Mouse (Mus musculus) neural tube, embryonic 11.5 days (tissue): ENCODE data around the gene Actrt2. TPM values are rescaled to one million over a fixed set of nuclear protein-coding genes. Genes with fewer than 3 reads are reported as not detected.

Experiments used
- ATAC-seq: fragments of 200-750 bp; cut with Nextera tagmentation; 2 replicates; pipeline ENCODE4 v1.8.0; 2017; ENCODE audit warnings: moderate number of reproducible peaks, mild to moderate bottlenecking, moderate TSS enrichment, moderate library complexity; ENCODE audit not compliant: insufficient read depth, low FRiP score, low TSS enrichment
- DNase-seq: peaks from one replicate; pipeline ENCODE4 v3.0.0-alpha.2; 2015; ENCODE audit warnings: low spot score
- H3K27ac ChIP-seq: fragments of 300-500 bp; sonication (generic); 2 replicates; pipeline ENCODE4 v1.5.1; 2014; ENCODE audit warnings: low read depth, mild to moderate bottlenecking, low read length
- H3K27me3 ChIP-seq: fragments of 300-500 bp; sonication (generic); 2 replicates; pipeline ENCODE4 v1.6.1; 2014; ENCODE audit warnings: mild to moderate bottlenecking, low read length, mixed read lengths; ENCODE audit not compliant: control insufficient read depth, insufficient read depth
- H3K36me3 ChIP-seq: fragments of 300-500 bp; sonication (generic); 2 replicates; pipeline ENCODE4 v1.6.1; 2014; ENCODE audit warnings: mild to moderate bottlenecking, low read length, moderate library complexity, mixed read lengths; ENCODE audit not compliant: control insufficient read depth, insufficient read depth
- H3K4me1 ChIP-seq: fragments of 300-500 bp; sonication (generic); 2 replicates; pipeline ENCODE4 v1.6.1; 2014; ENCODE audit warnings: low read length, mixed read lengths; ENCODE audit not compliant: control insufficient read depth, insufficient read depth
- H3K4me2 ChIP-seq: fragments of 300-500 bp; sonication (generic); 2 replicates; pipeline ENCODE4 v1.6.1; 2014; ENCODE audit warnings: low read depth, mild to moderate bottlenecking, moderate library complexity
- H3K4me3 ChIP-seq: fragments of 300-500 bp; sonication (generic); 2 replicates; pipeline ENCODE4 v1.5.1; 2014; ENCODE audit warnings: low read depth, low read length
- H3K9ac ChIP-seq: fragments of 300-500 bp; sonication (generic); 2 replicates; pipeline ENCODE4 v1.6.1; 2014; ENCODE audit warnings: mild to moderate bottlenecking, low read length
- H3K9me3 ChIP-seq: fragments of 300-500 bp; sonication (generic); 2 replicates; pipeline ENCODE4 v1.6.1; 2016; ENCODE audit warnings: low read length; ENCODE audit not compliant: control insufficient read depth
- WGBS: fragments of 180-500 bp; shearing (Covaris S2); extraction: QIAGEN DNeasy Blood & Tissue Kit; methylation state at CpG from one replicate; pipeline ENCODE4 v1.1.7; 2014; 5-methylcytosine and 5-hydroxymethylcytosine counted together
- polyA plus RNA-seq: library from polyadenylated mRNA; unstranded; fragments of >200 nt; fragmentation: Nextera tagmentation; extraction: Ambion mirVana; gene quantifications from 2 replicates; pipeline ENCODE4 v1.2.1, GENCODE M21; 2014

The Actrt2 gene
- polyA plus RNA-seq, 1 experiment from 2014 or later = not detected

DNA sequence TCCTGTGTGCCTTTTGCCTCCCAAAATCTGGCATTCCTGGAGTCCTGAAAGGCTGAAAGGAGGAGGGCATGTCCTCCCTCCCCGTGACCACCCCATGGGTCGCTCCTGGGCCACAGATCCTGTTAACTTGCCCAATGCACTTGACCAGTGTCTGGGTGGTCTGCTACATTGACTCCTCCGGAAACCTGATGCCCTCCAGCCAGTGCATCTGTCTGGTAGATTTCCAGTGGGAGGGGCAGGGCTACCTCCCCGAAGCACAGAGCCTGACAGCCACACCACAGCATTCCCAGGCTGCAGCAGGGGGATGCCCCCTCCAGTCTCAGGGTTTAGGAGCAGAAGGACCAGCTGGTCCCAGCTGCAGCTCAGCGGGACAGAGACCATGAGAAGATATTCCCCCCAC is 15.2 kb downstream of the Actrt2 start:
- WGBS = 19% methylated on average over 5 of the region's 5 CpGs
- Histone ChIP-seq H3K36me3 (no peaks in the 10 kb centered on the region), H3K9ac (no peak overlapping the region), H3K27me3 (no peaks in the 10 kb centered on the region), H3K4me1 (peaks cover 5% of the 10 kb centered on the region; the same call in 1 of the 2 replicates), H3K27ac (no peak overlapping the region), H3K4me2 (no peak overlapping the region), H3K4me3 (no peak overlapping the region), H3K9me3 (no peaks in the 10 kb centered on the region)
- ATAC-seq = no peak
- no peak for DNase-seq

DNA sequence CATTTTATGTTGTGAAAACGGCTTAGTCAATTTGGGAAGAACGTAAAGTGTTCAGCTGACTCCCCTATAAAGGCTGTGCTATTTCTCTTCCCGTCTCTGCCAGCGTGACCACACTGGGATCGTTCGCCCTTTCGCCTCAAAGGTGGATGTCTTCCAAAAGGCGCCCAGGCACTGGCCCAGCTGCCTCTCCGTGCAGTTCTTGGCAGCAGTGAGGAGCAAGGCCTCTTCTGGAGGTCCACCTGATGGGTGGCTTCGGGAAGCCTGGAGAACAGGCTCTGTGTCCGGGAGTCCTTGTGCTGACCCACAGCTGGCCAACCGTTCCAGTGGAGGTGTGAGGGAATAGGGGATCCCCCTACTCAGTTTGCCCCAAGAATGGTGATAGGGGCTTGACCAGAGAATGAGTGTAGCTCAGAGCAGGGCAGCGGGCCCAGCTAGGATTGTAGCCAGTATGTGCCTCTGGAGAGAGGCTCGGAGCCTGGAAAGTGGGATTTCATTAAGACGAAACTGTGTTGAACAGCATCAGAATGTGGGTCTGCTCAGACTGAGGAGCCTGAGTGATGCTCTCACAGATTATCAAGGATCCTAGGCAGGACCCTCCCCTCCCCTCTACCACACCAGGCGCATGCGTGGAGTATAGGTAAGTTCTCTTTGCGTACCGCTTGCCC is 18.5 kb downstream of the Actrt2 start:
- DNase-seq = no peak
- Histone ChIP-seq H3K9ac (no peak overlapping the region), H3K4me2 (no peak overlapping the region), H3K27me3 (peaks cover 14% of the 10 kb centered on the region), H3K9me3 (no peaks in the 10 kb centered on the region), H3K27ac (no peak overlapping the region), H3K4me1 (peaks cover 5% of the 10 kb centered on the region; the same call in 1 of the 2 replicates), H3K36me3 (no peaks in the 10 kb centered on the region), H3K4me3 (no peak overlapping the region)
- WGBS = 76% methylated on average over 19 of the region's 19 CpGs
- ATAC-seq = no peak

DNA sequence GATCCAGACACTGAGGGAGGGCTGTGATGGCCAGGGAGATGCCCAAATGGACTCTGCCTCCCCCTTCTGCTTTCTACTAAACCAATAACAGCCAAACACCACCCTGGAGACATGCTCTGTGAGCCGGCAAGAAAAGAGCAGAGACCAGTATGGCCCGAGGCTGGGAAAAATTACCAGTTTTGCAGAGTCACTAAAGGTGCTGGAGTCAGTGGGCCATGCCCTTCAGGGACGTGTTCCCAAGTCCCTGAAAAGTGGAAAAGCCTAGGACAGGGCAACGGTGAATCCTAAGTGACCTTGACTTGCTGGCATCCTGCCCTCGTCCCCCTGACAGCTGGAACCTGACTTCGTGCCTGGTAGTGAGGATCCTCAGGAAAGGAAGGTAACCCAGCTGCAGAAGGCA is 25.2 kb downstream of the Actrt2 start:
- Histone ChIP-seq H3K4me3 (no peak overlapping the region), H3K9ac (no peak overlapping the region), H3K4me1 (peaks cover 17% of the 10 kb centered on the region), H3K36me3 (no peaks in the 10 kb centered on the region), H3K27me3 (peaks cover 81% of the 10 kb centered on the region), H3K9me3 (no peaks in the 10 kb centered on the region), H3K27ac (no peak overlapping the region), H3K4me2 (no peak overlapping the region)
- ATAC-seq = no peak
- 0% methylated on average over 6 of the region's 6 CpGs for WGBS
- DNase-seq = no peak

DNA sequence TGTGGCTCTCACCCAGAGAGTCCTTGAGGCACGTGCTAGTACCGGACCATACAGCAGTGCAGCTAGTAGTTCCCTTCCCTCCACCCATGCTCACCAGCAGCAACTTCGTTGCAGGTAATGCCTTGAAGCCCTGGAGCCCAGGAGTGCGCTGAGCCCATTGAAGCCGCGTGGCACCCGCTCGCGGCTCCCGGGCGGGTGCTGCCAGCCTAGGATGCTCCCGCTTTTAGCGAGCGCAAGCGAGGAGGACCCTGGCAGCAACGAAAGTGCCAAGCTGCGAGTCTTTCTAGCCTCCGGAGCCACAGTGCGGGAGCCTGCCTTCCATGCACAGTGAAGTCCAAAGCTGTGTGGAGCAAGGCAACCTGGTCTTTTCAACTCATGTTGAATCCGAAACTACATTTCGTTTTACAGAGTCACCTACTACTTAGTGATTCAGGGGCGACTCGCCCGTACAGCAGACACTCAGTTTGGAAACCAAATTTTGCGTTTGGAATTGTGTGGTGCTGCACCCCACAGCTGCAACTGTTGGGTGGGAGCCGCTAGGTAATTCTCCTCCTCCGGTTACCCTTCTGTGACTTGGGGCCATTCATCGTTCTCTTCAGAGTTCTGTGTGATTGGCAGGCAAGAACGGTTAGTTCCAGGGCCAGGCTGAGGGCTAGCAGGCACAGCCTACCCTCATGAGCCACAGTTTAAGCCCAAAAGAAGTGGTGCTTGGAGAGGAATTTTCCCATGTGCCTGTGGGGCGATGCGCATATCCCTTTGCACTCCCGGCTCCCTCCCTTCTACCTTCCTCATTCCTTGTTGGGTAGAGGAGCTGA is 26.2 kb downstream of the Actrt2 start:
- WGBS = under 1% methylated on average over 32 of the region's 32 CpGs

DNA sequence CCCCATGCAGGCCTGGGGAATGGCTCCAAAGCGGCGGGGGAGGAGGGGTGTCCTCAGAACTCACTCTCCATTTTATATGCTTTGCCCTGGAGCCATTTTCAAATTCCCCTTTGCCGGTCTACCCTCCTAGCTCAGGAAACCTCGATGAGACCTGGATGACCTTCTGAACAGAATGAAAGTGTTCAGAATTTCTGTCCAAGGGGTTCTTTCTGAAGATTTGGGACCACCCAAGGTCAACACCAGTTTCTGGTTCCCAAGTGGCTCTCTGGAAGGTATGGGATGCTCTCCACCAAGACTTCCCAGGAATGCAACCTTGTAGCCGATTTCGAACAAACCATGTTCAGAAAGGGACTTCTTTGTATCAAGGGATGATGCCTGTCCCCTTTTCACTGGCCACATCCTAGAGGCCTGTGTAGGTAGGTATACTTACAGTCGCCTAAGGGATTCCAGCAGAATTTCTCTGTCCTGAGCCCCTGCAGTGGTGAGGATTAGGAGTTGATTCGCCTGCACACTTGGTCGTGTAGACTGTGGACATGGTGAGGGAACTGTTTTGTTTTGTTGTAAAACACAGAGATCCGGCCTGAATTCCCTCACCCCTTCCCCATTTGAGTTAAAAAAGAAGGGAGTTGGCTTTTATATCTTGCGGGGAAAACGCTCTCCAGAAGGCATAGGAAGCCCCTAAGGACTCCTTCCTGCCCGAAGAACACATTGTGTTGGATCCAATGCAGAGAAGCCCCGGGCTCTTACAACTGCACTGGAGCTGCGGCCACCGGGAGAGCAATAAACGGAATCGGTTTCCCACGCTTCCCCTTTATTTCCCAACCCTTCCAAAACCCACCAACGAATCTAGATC is 27.0 kb downstream of the Actrt2 start:
- WGBS = 1% methylated on average over 20 of the region's 20 CpGs
- H3K4me2 ChIP-seq = no peak overlapping the region
- DNase-seq (no peak), ATAC-seq (no peak)
- no peaks in the 10 kb centered on the region for H3K9me3 ChIP-seq
- no peaks in the 10 kb centered on the region for H3K36me3 ChIP-seq
- H3K9ac ChIP-seq = no peak overlapping the region
- H3K4me1 ChIP-seq = peaks cover 18% of the 10 kb centered on the region
- peaks cover 87% of the 10 kb centered on the region for H3K27me3 ChIP-seq
- no peak overlapping the region for H3K4me3 ChIP-seq
- no peak overlapping the region for H3K27ac ChIP-seq

More for the DNA sequence above, 26.2 kb downstream of the Actrt2 start:
- DNase-seq = peak; percentile 63
- Histone ChIP-seq H3K4me1 (peaks cover 18% of the 10 kb centered on the region), H3K36me3 (no peaks in the 10 kb centered on the region), H3K9ac (no peak overlapping the region), H3K4me3 (no peak overlapping the region), H3K27ac (no peak overlapping the region), H3K4me2 (peak overlapping the region; percentile 14; the same call in 1 of the 2 replicates), H3K9me3 (no peaks in the 10 kb centered on the region), H3K27me3 (peaks cover 89% of the 10 kb centered on the region)
- ATAC-seq = no peak

DNA sequence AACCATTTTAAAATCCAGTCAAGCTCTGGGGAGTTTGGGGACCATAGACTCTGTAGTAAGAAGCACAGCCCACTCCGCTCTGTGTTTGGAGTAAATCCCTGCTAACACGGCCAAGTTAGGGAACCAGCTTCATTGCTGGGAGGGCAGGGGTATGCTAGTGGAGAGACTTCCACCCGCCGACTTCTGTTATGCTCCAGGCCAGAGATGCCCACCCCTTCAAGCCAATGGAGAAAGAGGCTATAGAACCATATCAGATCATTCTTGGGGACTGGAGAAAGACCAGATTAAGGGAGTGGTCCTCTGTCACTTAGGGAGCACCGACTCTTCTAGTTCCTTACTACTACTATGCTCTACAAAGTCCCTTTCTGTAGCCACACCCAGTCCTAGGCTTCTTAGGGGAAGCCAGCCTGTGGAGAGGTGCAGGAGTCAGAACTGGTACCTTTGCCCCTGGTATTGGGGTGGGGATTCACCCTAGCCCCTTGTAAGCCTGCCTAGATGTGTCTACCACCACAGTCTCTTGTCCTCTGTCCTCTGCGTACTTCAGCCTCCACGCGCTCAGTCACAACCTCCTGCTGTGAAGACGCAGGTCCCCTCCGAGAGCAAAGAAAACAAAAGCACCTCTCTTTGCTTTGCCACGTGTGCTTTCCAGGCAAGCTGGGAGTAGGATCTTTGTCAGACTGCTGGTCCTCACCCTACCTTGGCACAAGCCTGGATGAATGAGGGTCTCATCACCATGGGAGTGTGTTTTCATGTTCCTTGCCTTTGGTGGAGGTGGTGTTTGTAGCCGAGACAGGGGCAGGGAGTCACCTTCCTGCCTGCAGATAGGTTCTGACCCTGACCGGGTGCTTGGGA is 27.9 kb downstream of the Actrt2 start:
- DNase-seq = no peak
- no peak overlapping the region for H3K27ac ChIP-seq
- no peak overlapping the region for H3K4me3 ChIP-seq
- H3K27me3 ChIP-seq = peaks cover 89% of the 10 kb centered on the region
- peaks cover 24% of the 10 kb centered on the region for H3K4me1 ChIP-seq
- H3K9me3 ChIP-seq = no peaks in the 10 kb centered on the region
- H3K4me2 ChIP-seq = no peak overlapping the region; the same call in 1 of the 2 replicates
- no peak overlapping the region for H3K9ac ChIP-seq
- H3K36me3 ChIP-seq = no peaks in the 10 kb centered on the region
- ATAC-seq = no peak
- WGBS = 1% methylated on average over 13 of the region's 13 CpGs

DNA sequence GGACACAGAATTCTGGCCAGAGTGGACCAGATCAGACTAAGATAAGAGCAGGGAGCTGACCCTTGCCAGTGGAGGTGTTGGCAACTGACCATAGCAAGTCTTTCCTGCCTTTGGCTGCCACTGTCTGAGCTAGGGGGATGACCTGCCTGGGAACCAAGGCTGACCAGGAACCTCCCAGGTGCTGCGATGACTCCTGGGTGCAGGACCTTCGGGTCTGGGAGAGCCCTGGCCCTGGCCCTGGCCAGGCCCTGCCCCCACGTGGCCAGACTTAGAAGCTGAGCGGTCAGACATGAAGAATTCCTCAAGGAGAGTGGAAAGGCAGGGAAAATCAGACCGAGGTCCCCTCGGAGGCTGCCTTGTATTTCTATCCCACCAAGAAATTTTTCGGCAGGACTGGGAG is 28.5 kb downstream of the Actrt2 start:
- ATAC-seq (no peak), DNase-seq (peak; percentile 54)
- peaks cover 93% of the 10 kb centered on the region for H3K27me3 ChIP-seq
- H3K9me3 ChIP-seq = no peaks in the 10 kb centered on the region
- no peaks in the 10 kb centered on the region for H3K36me3 ChIP-seq
- no peak overlapping the region for H3K27ac ChIP-seq
- no peak overlapping the region for H3K9ac ChIP-seq
- peaks cover 30% of the 10 kb centered on the region for H3K4me1 ChIP-seq
- WGBS = 2% methylated on average over 7 of the region's 7 CpGs
- peak overlapping the region; percentile 7; the same call in 1 of the 2 replicates for H3K4me2 ChIP-seq
- no peak overlapping the region for H3K4me3 ChIP-seq
